Mouse (Mus musculus) thymus, adult 2 months (tissue): ENCODE measurements around the gene Tex264. TPM values are rescaled to one million over a fixed set of nuclear protein-coding genes. Genes with fewer than 3 reads are reported as not detected.
A peak's percentile ranks its signal among the peaks of the same experiment; 100 is the strongest.

Experiments
- DNase-seq: peaks from one replicate; pipeline ENCODE4 v3.0.0; 2021
- H3K27ac ChIP-seq: fragments of 200-500 bp; 2 replicates; pipeline ENCODE4 v1.5.1; 2012; ENCODE audit warnings: low read length, control low read depth; ENCODE audit not compliant: control insufficient read depth, insufficient read depth
- H3K27me3 ChIP-seq: fragments of 200-500 bp; 2 replicates; pipeline ENCODE4 v1.6.1; 2012; ENCODE audit warnings: mild to moderate bottlenecking, low read length, moderate library complexity, mixed read lengths; ENCODE audit not compliant: control insufficient read depth, insufficient read depth
- H3K36me3 ChIP-seq: fragments of 200-500 bp; 2 replicates; pipeline ENCODE4 v1.6.1; 2012; ENCODE audit warnings: mild to moderate bottlenecking, low read length, moderate library complexity; ENCODE audit not compliant: control insufficient read depth, insufficient read depth
- H3K4me1 ChIP-seq: fragments of 200-500 bp; replicated peaks from 2 replicates; pipeline ENCODE4 v1.6.1; 2012; ENCODE audit warnings: low read length; ENCODE audit not compliant: control insufficient read depth, insufficient read depth
- H3K4me3 ChIP-seq: fragments of 200-500 bp; 2 replicates; pipeline ENCODE4 v1.5.1; 2012; ENCODE audit warnings: mild to moderate bottlenecking, low read length, control low read depth, moderate library complexity; ENCODE audit not compliant: control insufficient read depth, insufficient read depth
- CTCF ChIP-seq: fragments of 200-500 bp; IDR thresholded peaks from 2 replicates; pipeline ENCODE4 v1.5.1; 2012; ENCODE audit warnings: mild to moderate bottlenecking, control low read depth, low read length, moderate library complexity, borderline replicate concordance; ENCODE audit not compliant: control insufficient read depth, poor library complexity, insufficient read depth; ENCODE audit errors: extremely low read depth
- POLR2A ChIP-seq: fragments of 200-500 bp; IDR thresholded peaks from 2 replicates; pipeline ENCODE4 v1.6.1; 2012; ENCODE audit warnings: mild to moderate bottlenecking, low read length, control low read depth, moderate library complexity; ENCODE audit not compliant: control insufficient read depth, poor library complexity, insufficient read depth; ENCODE audit errors: extremely low read depth
- WGBS: fragments of 180-500 bp; shearing (Covaris S2); methylation state at CpG from one replicate; pipeline ENCODE4 v1.1.7; 2018; 5-methylcytosine and 5-hydroxymethylcytosine counted together
- polyA plus RNA-seq: library from polyadenylated mRNA; depleted of rRNA; stranded (reverse); fragments of >200 nt; gene quantifications from 2 replicates; pipeline ENCODE4 v1.2.3, GENCODE M21; 2012; rRNA removed

Tex264 gene
- 91.8 and 104 TPM in 2 replicates for polyA plus RNA-seq

GRCm38 (mm10) chr9:106685249-106686101 lies at the start of gene Tex264:
Tex264 (minus strand) TSS chr9:106685927.
- no peaks in the 10 kb centered on the region; the same call in 1 of the 2 replicates for H3K36me3 ChIP-seq
- peak within 1 kb of the TSS; percentile 65 for H3K4me3 ChIP-seq
- H3K4me1 ChIP-seq: peaks cover 9% of the 10 kb centered on the region
- H3K27ac ChIP-seq: peak within 1 kb of the TSS; percentile 12
- no peaks in the 10 kb centered on the region for H3K27me3 ChIP-seq
- under 1% methylated on average over 85 of the region's 86 CpGs for WGBS
- TF ChIP-seq POLR2A (peak; percentile 44; the same call in 1 of the 2 replicates), CTCF (no peak)
- DNase-seq: peak; percentile 85

DNA sequence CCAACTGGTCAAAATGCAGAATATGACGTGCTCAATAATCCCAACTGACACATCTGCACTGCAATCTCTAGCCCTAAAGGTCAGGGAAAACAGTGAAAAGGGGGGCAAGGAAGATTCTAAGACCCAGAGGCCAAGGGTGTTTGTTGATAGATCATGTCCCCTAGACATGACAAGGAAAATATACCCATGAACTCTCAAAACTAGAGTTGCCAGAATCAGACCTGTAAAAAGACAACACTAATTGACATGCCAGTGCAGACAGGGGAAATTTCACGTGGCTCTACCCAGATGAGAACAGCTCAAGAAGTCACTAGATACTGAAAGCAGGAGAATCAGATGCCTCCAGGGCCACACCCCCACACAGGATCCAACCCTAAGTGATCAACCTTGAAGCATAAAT lies 48.0 kb upstream of the Tex264 start:
- TF ChIP-seq POLR2A (no peak), CTCF (no peak)

DNA sequence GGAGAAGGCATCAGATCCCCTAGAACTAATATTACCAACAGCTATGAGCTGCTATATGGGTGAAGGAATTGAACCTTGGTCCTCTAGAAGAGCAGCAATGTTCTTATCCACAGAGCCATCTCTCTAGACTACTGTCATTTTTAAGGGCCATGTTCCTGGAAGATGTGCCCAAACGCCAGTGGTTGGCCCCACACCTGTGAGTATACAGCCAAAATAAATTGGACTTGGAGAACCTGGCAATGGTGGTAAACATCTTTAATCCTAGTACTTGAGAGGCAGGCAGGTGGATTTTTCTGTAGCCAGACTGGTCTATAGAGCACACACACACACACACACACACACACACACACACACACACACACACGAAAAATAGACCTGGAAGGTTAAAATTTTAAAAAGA lies 43.7 kb upstream of the Tex264 start:
- Histone ChIP-seq H3K36me3 (no peaks in the 10 kb centered on the region), H3K27me3 (no peaks in the 10 kb centered on the region), H3K27ac (no peak overlapping the region), H3K4me3 (no peak overlapping the region), H3K4me1 (no peaks in the 10 kb centered on the region)
- TF ChIP-seq CTCF: no peak
- no peak for TF ChIP-seq POLR2A
- WGBS: 90% methylated on average over 2 of the region's 2 CpGs
- DNase-seq: no peak

More for the DNA sequence above, 48.0 kb upstream of the Tex264 start:
- H3K27ac ChIP-seq: no peak overlapping the region
- H3K4me1 ChIP-seq: no peaks in the 10 kb centered on the region
- WGBS: 92% methylated on average over 2 of the region's 2 CpGs
- H3K4me3 ChIP-seq: no peak overlapping the region
- H3K36me3 ChIP-seq: no peaks in the 10 kb centered on the region
- DNase-seq: no peak
- no peaks in the 10 kb centered on the region for H3K27me3 ChIP-seq

DNA sequence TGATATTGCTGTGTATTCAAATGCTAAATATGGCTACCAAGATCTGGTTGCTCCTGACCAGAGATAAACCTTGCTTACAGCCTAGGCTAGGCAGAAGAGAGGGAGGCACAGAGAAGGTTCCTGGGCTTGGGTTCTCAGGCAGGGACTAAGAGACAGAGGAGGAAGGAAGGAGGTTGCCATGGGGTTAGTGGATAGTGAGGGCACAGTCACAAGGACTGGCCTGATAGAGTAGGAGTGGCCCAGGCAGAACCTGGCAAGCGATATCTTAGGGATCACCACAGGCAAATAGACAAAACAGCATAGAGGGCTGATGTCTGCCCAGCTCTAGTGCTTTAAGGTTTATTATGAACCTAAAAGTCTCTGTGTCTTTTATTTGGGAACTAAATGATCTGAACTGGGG lies 41.2 kb upstream of the Tex264 start:
- Histone ChIP-seq H3K4me1 (no peaks in the 10 kb centered on the region), H3K27me3 (no peaks in the 10 kb centered on the region), H3K4me3 (no peak overlapping the region), H3K36me3 (no peaks in the 10 kb centered on the region), H3K27ac (no peak overlapping the region)
- WGBS: 97% methylated on average over 1 of the region's 1 CpGs
- no peak for DNase-seq
- TF ChIP-seq CTCF (no peak), POLR2A (no peak)

DNA sequence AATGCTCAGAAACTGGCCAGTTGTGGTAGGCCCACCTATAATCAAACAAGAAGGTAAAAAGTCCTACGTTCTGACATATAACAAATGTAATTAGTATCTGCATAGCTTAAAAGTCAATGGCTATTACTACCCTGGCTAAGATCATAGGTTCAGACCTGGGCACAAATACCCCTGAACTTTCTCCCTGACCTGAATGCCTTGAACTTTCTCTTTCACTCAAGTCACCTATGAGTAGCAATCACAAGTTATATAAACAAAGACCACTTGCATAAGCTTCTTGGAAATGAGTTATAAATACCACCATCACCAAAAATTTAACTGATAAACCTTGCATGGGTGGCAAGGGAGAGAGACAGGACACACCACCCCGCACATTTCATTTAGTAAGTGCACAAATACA lies 39.7 kb upstream of the Tex264 start:
- Histone ChIP-seq H3K4me3 (no peak overlapping the region), H3K4me1 (no peaks in the 10 kb centered on the region), H3K27me3 (no peaks in the 10 kb centered on the region), H3K36me3 (peaks cover 2% of the 10 kb centered on the region; the same call in 1 of the 2 replicates), H3K27ac (no peak overlapping the region)
- WGBS: 98% methylated on average over 2 of the region's 2 CpGs
- no peak for TF ChIP-seq POLR2A
- no peak for TF ChIP-seq CTCF
- DNase-seq: no peak

DNA sequence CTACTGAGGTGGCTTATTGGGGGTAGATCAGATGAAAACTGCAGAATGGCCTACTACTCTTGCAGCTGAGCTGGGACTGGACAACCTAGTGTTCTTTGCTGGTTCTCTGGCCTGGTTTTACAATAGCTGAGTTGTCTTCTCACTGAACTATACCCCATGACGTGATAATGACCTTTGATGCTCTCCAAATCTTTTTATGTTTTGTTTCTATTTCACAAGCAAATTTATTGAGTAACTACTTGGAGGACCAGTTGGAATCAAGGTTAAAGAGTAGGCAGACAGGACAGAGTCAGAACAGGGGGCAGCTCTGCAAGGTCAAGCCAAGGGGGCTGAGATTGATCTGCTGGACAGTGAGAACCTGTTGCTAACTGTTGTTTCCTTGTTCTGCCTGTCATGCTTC lies 39.1 kb upstream of the Tex264 start:
- 95% methylated on average over 1 of the region's 1 CpGs for WGBS
- TF ChIP-seq POLR2A (no peak), CTCF (no peak)
- no peaks in the 10 kb centered on the region for H3K27me3 ChIP-seq
- no peaks in the 10 kb centered on the region for H3K4me1 ChIP-seq
- H3K36me3 ChIP-seq: peaks cover 7% of the 10 kb centered on the region; the same call in 1 of the 2 replicates
- no peak overlapping the region for H3K4me3 ChIP-seq
- no peak overlapping the region for H3K27ac ChIP-seq
- no peak for DNase-seq
